Mouse (Mus musculus) heart, adult 2 months (tissue): ENCODE measurements around the gene Serpinh1.

Experiments
- CTCF ChIP-seq: fragments of 200-600 bp; IDR thresholded peaks from 2 replicates; pipeline ENCODE4 v1.8.1; 2022; ENCODE audit warnings: antibody characterized with exemption, mild to moderate bottlenecking, moderate library complexity
- POLR2A ChIP-seq: fragments of 200-500 bp; IDR thresholded peaks from 2 replicates; pipeline ENCODE4 v1.6.1; 2011; ENCODE audit warnings: mild to moderate bottlenecking, low read depth, low read length, control low read depth; ENCODE audit not compliant: insufficient read depth

- TF ChIP-seq POLR2A (no peak), CTCF (no peak)
Observed at GRCm38 (mm10) chr7:99365069-99365468, 12.0 kb upstream of the Serpinh1 start.
